In the genomic region with DNA sequence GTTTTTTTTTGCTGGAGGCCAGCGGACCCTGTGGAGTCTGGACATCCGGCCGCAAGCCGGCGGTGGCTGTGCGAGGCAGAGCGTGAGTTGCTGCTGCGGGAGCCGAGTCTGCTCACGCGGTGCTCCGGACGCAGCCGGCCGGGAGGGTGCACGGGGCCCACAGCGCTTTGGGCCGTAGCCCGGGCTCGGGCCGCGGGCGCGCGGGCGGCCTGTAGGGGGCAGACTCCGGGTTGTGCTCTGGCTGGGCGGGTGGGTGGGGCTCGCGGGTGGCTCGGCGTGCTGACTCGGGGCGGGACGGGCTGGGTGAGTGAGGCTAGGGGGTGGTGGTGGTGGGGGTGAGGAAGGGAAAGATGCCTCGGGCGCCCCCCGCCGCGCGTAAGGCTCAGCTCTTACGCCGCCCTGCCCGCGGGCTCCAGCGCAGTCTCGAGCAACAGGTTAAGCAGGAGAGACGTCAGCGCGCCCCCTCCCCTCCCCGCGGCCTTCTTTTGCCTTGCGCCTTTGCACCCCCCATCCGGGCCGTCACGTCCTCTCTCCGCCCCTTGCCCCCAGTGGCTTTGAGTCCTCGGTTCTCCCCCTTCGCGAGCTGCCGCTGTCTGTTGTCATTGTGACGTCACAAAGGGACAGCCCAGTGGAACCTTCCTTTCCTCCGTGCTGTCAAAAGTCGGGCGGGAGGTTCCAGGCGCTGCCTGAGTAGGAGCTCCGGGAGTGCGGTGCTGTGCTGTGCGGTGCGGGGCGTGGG, we compare ENCODE assay signal across 8 mouse cellular contexts. TPM values are rescaled to one million over a fixed set of nuclear protein-coding genes. Genes with fewer than 3 reads are reported as not detected.
DNase-seq lines count a peak whose midpoint lies in the region; ATAC-seq and TF ChIP-seq lines count a peak whose summit lies in the region.

No protein-coding gene starts in this region.

- under 1% methylated on average over 48 of the region's 71 CpGs for WGBS in forebrain, embryonic 12.5 days
- under 1% methylated on average over 47 of the region's 71 CpGs for WGBS in heart, postnatal 0 days
- 1% methylated on average over 66 of the region's 71 CpGs for WGBS in lung, adult 2 months
- under 1% methylated on average over 65 of the region's 71 CpGs for WGBS in neural tube, embryonic 15.5 days

- TF ChIP-seq CTCF in E14TG2a.4 (conservative IDR thresholded peaks at IDR 0.05; ENCODE audit: low read length), result no peak
- TF ChIP-seq CTCF in heart, postnatal 0 days (IDR thresholded peaks at IDR 0.05; ENCODE audit: low read depth), result peak; percentile 20; the same call in 1 of the 2 replicates
- TF ChIP-seq CTCF in lung, adult 2 months (IDR thresholded peaks at IDR 0.05; ENCODE audit: insufficient read depth, low read length), result no peak

- peak overlapping the region; percentile 89 for H3K9ac ChIP-seq in forebrain, embryonic 12.5 days
- H3K9ac ChIP-seq in heart, postnatal 0 days (replicated peaks; ENCODE audit: low read depth, low read length), result peak overlapping the region; percentile 90
- H3K9ac ChIP-seq in neural tube, embryonic 15.5 days (replicated peaks), result peak overlapping the region; percentile 87

- TF ChIP-seq EP300 in heart, postnatal 0 days (IDR thresholded peaks at IDR 0.05; ENCODE audit: low read depth), result 0 out of 2 replicates have a peak, but pooled peaks have one; percentile 47

- peak; percentile 31 for ATAC-seq in forebrain, embryonic 12.5 days (ENCODE audit: low FRiP score)
- peak; percentile 48 for ATAC-seq in heart, postnatal 0 days (ENCODE audit: insufficient read depth, low read depth)
- ATAC-seq in neural tube, embryonic 15.5 days (ENCODE audit: low FRiP score), result no peak

- H3K4me3 ChIP-seq in E14TG2a.4 (replicated peaks; ENCODE audit: low read length), result peak overlapping the region; percentile 95
- H3K4me3 ChIP-seq in forebrain, embryonic 12.5 days (replicated peaks), result peak overlapping the region; percentile 77
- H3K4me3 ChIP-seq in heart, postnatal 0 days (ENCODE audit: low read depth, low read length), result peak overlapping the region; percentile 70
- peak overlapping the region; percentile 69 for H3K4me3 ChIP-seq in lung, adult 2 months (replicated peaks; ENCODE audit: extremely low read depth, low read depth, low read length)
- peak overlapping the region; percentile 78 for H3K4me3 ChIP-seq in neural tube, embryonic 15.5 days (replicated peaks)

- H3K4me2 ChIP-seq in forebrain, embryonic 12.5 days, result peak overlapping the region; percentile 81
- H3K4me2 ChIP-seq in heart, postnatal 0 days (ENCODE audit: low read depth, low read length), result peak overlapping the region; percentile 89
- peak overlapping the region; percentile 87 for H3K4me2 ChIP-seq in neural tube, embryonic 15.5 days

- peaks cover 56% of the 10 kb centered on the region for H3K4me1 ChIP-seq in E14TG2a.4 (replicated peaks; ENCODE audit: low read depth, low read length)
- peaks cover 36% of the 10 kb centered on the region for H3K4me1 ChIP-seq in forebrain, embryonic 12.5 days
- peaks cover 31% of the 10 kb centered on the region for H3K4me1 ChIP-seq in heart, postnatal 0 days (ENCODE audit: control insufficient read depth, insufficient read depth)
- peaks cover 24% of the 10 kb centered on the region for H3K4me1 ChIP-seq in lung, adult 2 months (ENCODE audit: control insufficient read depth, insufficient read depth, low read length)
- H3K4me1 ChIP-seq in neural tube, embryonic 15.5 days, result peaks cover 45% of the 10 kb centered on the region

- peak; percentile 20; the same call in 1 of the 2 replicates for TF ChIP-seq POLR2A in lung, adult 2 months (IDR thresholded peaks at IDR 0.05; ENCODE audit: borderline replicate concordance, extremely low read depth, low read depth, low read length)

- no peaks in the 10 kb centered on the region for H3K9me3 ChIP-seq in E14TG2a.4 (ENCODE audit: low read length)
- H3K9me3 ChIP-seq in forebrain, embryonic 12.5 days, result no peaks in the 10 kb centered on the region
- H3K9me3 ChIP-seq in heart, postnatal 0 days (replicated peaks; ENCODE audit: control insufficient read depth, low read length), result no peaks in the 10 kb centered on the region
- no peaks in the 10 kb centered on the region for H3K9me3 ChIP-seq in neural tube, embryonic 15.5 days (replicated peaks)

- peak overlapping the region; percentile 63 for H3K27ac ChIP-seq in forebrain, embryonic 12.5 days
- H3K27ac ChIP-seq in heart, postnatal 0 days (ENCODE audit: low read depth), result peak overlapping the region; percentile 93
- H3K27ac ChIP-seq in neural tube, embryonic 15.5 days (replicated peaks), result peak overlapping the region; percentile 72

- DNase-seq in c-Kit-positive CD71-positive TER-119-positive erythroid progenitor cells, embryonic 14.5 days (ENCODE audit: low spot score), result peak; percentile 76
- DNase-seq in heart, postnatal 0 days (ENCODE audit: low spot score), result peak; percentile 94
- peak; percentile 91 to 94 for DNase-seq in kidney, postnatal 4 days
- DNase-seq in lung, adult 2 months, result peak; percentile 88
- peak; percentile 84 for DNase-seq in testis, postnatal 14 days (ENCODE audit: low spot score)

- H3K27me3 ChIP-seq in E14TG2a.4 (ENCODE audit: insufficient read depth, low read length), result no peaks in the 10 kb centered on the region
- H3K27me3 ChIP-seq in forebrain, embryonic 12.5 days, result no peaks in the 10 kb centered on the region
- no peaks in the 10 kb centered on the region for H3K27me3 ChIP-seq in heart, postnatal 0 days (ENCODE audit: control insufficient read depth, insufficient read depth, low read length)
- no peaks in the 10 kb centered on the region for H3K27me3 ChIP-seq in neural tube, embryonic 15.5 days (replicated peaks)

- H3K36me3 ChIP-seq in E14TG2a.4 (ENCODE audit: insufficient read depth, low read length), result peaks cover 50% of the 10 kb centered on the region
- no peaks in the 10 kb centered on the region for H3K36me3 ChIP-seq in forebrain, embryonic 12.5 days (replicated peaks)
- H3K36me3 ChIP-seq in heart, postnatal 0 days (replicated peaks; ENCODE audit: control insufficient read depth, insufficient read depth, low read length), result no peaks in the 10 kb centered on the region
- H3K36me3 ChIP-seq in neural tube, embryonic 15.5 days, result no peaks in the 10 kb centered on the region

RNA-seq across cellular contexts. Expression of a gene that starts 4.3 kb away (rescaled TPM):
- polyA plus RNA-seq in forebrain, embryonic 12.5 days (2016; fragmentation: Nextera tagmentation; extraction: Ambion mirVana), result 67.3 and 70.4 TPM in 2 replicates
- total RNA-seq in heart, postnatal 0 days (2014; rRNA removed; ENCODE audit: low replicate concordance), result 10.2 and 20.1 TPM in 2 replicates
- polyA plus RNA-seq in heart, postnatal 0 days (2015; fragmentation: Nextera tagmentation; extraction: Ambion mirVana), result 15.9 and 17.7 TPM in 2 replicates
- polyA plus RNA-seq in lung, adult 2 months (2012; rRNA removed), result 7.5 and 9.6 TPM in 2 replicates
- polyA plus RNA-seq in neural tube, embryonic 15.5 days (2015; fragmentation: Nextera tagmentation; extraction: Ambion mirVana), result 31.1 and 31.7 TPM in 2 replicates
